28 mouse cellular contexts compared by ENCODE assay signal in the genomic region with DNA sequence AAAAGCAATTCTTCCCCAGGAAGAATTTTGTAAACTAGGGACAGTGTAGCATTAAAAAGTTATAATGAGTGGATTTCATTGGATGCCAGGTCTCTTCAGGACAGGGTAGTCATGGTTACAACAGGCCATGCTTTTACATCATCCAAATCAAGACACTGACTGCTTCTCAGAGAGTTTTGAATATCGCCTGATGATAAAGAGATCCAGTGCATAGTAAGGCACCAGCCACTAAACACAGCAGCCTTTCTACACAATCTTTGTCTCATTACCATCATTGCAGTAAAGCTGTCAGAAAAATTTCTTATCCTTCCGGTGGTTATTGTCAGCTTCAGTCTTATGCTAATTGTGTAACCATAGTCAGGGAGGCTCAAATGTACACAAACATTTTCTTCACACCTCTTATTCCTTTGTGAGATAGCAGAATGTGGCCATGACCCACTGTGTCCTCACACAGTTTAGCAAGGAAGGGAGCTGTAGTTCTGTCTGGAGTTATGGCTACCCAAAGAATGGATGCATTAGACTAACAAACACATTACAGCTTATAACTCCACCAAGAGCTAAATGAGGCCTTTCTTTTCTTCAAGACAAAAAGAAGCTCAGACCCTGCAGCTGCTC.
A peak's percentile ranks its signal among the peaks of the same experiment; 100 is the strongest.
DNase-seq lines count a peak whose midpoint lies in the region; ATAC-seq and TF ChIP-seq lines count a peak whose summit lies in the region.
"Had no signal": no experiment of that assay in that cellular context is flagged by ENCODE, and none has a peak within 500 bp of the region (broad histone marks: within the 10 kb centered on the region; RNA-seq: fewer than 3 reads in every experiment).

No protein-coding gene starts in this region.

- no peak overlapping the region for H3K27ac ChIP-seq in forebrain, postnatal 0 days (ENCODE audit: low read depth, low read length)
- H3K27ac ChIP-seq in forebrain, embryonic 15.5 days (replicated peaks): no peak overlapping the region
- H3K27ac ChIP-seq in midbrain, embryonic 13.5 days: no peak overlapping the region
- H3K27ac ChIP-seq in midbrain, embryonic 10.5 days (replicated peaks): no peak overlapping the region
- no peak overlapping the region for H3K27ac ChIP-seq in hindbrain, embryonic 14.5 days
- no peak overlapping the region for H3K27ac ChIP-seq in hindbrain, postnatal 0 days
- H3K27ac ChIP-seq: embryonic facial prominence, embryonic 10.5 days; embryonic facial prominence, embryonic 15.5 days; heart, embryonic 10.5 days; heart, embryonic 15.5 days; left cerebral cortex, adult 2 months; limb, embryonic 12.5 days; liver, embryonic 15.5 days had no signal

- 31% methylated on average over 2 of the region's 2 CpGs for WGBS in forebrain, postnatal 0 days
- WGBS in forebrain, embryonic 15.5 days: 39% methylated on average over 2 of the region's 2 CpGs
- WGBS in midbrain, embryonic 13.5 days: 25% methylated on average over 2 of the region's 2 CpGs
- 78% methylated on average over 2 of the region's 2 CpGs for WGBS in midbrain, embryonic 10.5 days
- WGBS in hindbrain, embryonic 14.5 days: 33% methylated on average over 2 of the region's 2 CpGs
- WGBS in hindbrain, postnatal 0 days: 36% methylated on average over 2 of the region's 2 CpGs

- H3K9me3 ChIP-seq in forebrain, postnatal 0 days (ENCODE audit: low read length): no peaks in the 10 kb centered on the region
- no peaks in the 10 kb centered on the region for H3K9me3 ChIP-seq in forebrain, embryonic 15.5 days
- H3K9me3 ChIP-seq in midbrain, embryonic 13.5 days: no peaks in the 10 kb centered on the region
- no peaks in the 10 kb centered on the region for H3K9me3 ChIP-seq in midbrain, embryonic 10.5 days (replicated peaks)
- H3K9me3 ChIP-seq in hindbrain, embryonic 14.5 days (ENCODE audit: control insufficient read depth, low read length): no peaks in the 10 kb centered on the region
- H3K9me3 ChIP-seq in hindbrain, postnatal 0 days (ENCODE audit: low read length): no peaks in the 10 kb centered on the region
- H3K9me3 ChIP-seq: embryonic facial prominence, embryonic 10.5 days; embryonic facial prominence, embryonic 15.5 days; heart, embryonic 10.5 days; heart, embryonic 15.5 days; limb, embryonic 12.5 days; liver, embryonic 15.5 days had no signal

- no peaks in the 10 kb centered on the region for H3K36me3 ChIP-seq in forebrain, postnatal 0 days (ENCODE audit: insufficient read depth)
- no peaks in the 10 kb centered on the region for H3K36me3 ChIP-seq in forebrain, embryonic 15.5 days
- H3K36me3 ChIP-seq in midbrain, embryonic 13.5 days: no peaks in the 10 kb centered on the region
- no peaks in the 10 kb centered on the region for H3K36me3 ChIP-seq in midbrain, embryonic 10.5 days
- H3K36me3 ChIP-seq in hindbrain, embryonic 14.5 days (replicated peaks; ENCODE audit: control insufficient read depth, insufficient read depth): no peaks in the 10 kb centered on the region
- no peaks in the 10 kb centered on the region for H3K36me3 ChIP-seq in hindbrain, postnatal 0 days (ENCODE audit: insufficient read depth, low read length)
- H3K36me3 ChIP-seq: embryonic facial prominence, embryonic 10.5 days; embryonic facial prominence, embryonic 15.5 days; heart, embryonic 10.5 days; heart, embryonic 15.5 days; limb, embryonic 12.5 days; liver, embryonic 15.5 days had no signal

- H3K27me3 ChIP-seq in forebrain, postnatal 0 days (ENCODE audit: insufficient read depth, low read length): no peaks in the 10 kb centered on the region
- no peaks in the 10 kb centered on the region for H3K27me3 ChIP-seq in forebrain, embryonic 15.5 days
- H3K27me3 ChIP-seq in midbrain, embryonic 13.5 days: no peaks in the 10 kb centered on the region
- H3K27me3 ChIP-seq in midbrain, embryonic 10.5 days (ENCODE audit: low read depth, poor library complexity, severe bottlenecking): no peaks in the 10 kb centered on the region
- no peaks in the 10 kb centered on the region for H3K27me3 ChIP-seq in hindbrain, embryonic 14.5 days (ENCODE audit: control insufficient read depth, insufficient read depth, low read length)
- H3K27me3 ChIP-seq in hindbrain, postnatal 0 days (ENCODE audit: insufficient read depth, low read length): no peaks in the 10 kb centered on the region
- H3K27me3 ChIP-seq: embryonic facial prominence, embryonic 15.5 days; heart, embryonic 15.5 days; limb, embryonic 12.5 days; liver, embryonic 15.5 days had no signal

- no peaks in the 10 kb centered on the region for H3K4me1 ChIP-seq in forebrain, postnatal 0 days (ENCODE audit: insufficient read depth)
- no peaks in the 10 kb centered on the region for H3K4me1 ChIP-seq in forebrain, embryonic 15.5 days
- peaks cover 5% of the 10 kb centered on the region; the same call in 1 of the 2 replicates for H3K4me1 ChIP-seq in midbrain, embryonic 13.5 days (replicated peaks)
- H3K4me1 ChIP-seq in midbrain, embryonic 10.5 days: peaks cover 5% of the 10 kb centered on the region; the same call in 1 of the 2 replicates
- H3K4me1 ChIP-seq in hindbrain, embryonic 14.5 days (replicated peaks; ENCODE audit: control insufficient read depth, insufficient read depth, low read length): no peaks in the 10 kb centered on the region
- no peaks in the 10 kb centered on the region for H3K4me1 ChIP-seq in hindbrain, postnatal 0 days (ENCODE audit: insufficient read depth, low read length)
- H3K4me1 ChIP-seq: embryonic facial prominence, embryonic 10.5 days; embryonic facial prominence, embryonic 15.5 days; heart, embryonic 10.5 days; heart, embryonic 15.5 days; limb, embryonic 12.5 days; liver, embryonic 15.5 days had no signal

- no peak for TF ChIP-seq CTCF in forebrain, postnatal 0 days (IDR thresholded peaks at IDR 0.05; ENCODE audit: low read depth)
- TF ChIP-seq CTCF in hindbrain, postnatal 0 days (IDR thresholded peaks at IDR 0.05; ENCODE audit: low read depth): no peak

- H3K4me3 ChIP-seq in forebrain, postnatal 0 days (ENCODE audit: low read depth, low read length): no peak overlapping the region
- H3K4me3 ChIP-seq in forebrain, embryonic 15.5 days: no peak overlapping the region
- H3K4me3 ChIP-seq in midbrain, embryonic 13.5 days (replicated peaks): no peak overlapping the region
- H3K4me3 ChIP-seq in midbrain, embryonic 10.5 days: no peak overlapping the region
- H3K4me3 ChIP-seq in hindbrain, embryonic 14.5 days (replicated peaks; ENCODE audit: low read length): no peak overlapping the region
- no peak overlapping the region for H3K4me3 ChIP-seq in hindbrain, postnatal 0 days (ENCODE audit: low read length)
- H3K4me3 ChIP-seq: embryonic facial prominence, embryonic 10.5 days; embryonic facial prominence, embryonic 15.5 days; heart, embryonic 10.5 days; heart, embryonic 15.5 days; left cerebral cortex, adult 2 months; limb, embryonic 12.5 days; liver, embryonic 15.5 days had no signal

- DNase-seq in forebrain, postnatal 0 days: no peak
- no peak for DNase-seq in midbrain, embryonic 10.5 days (ENCODE audit: low spot score)
- no peak for DNase-seq in hindbrain, embryonic 14.5 days (ENCODE audit: low spot score)
- DNase-seq in hindbrain, postnatal 0 days (ENCODE audit: low spot score): no peak
- DNase-seq in heart, postnatal 4 days: no peak
- DNase-seq: adrenal gland, postnatal 25 days; B cell, adult 2 months; cerebellum, adult 18-20 months; cerebellum, postnatal 10 days; gastrocnemius, postnatal 25 days; heart, adult 11 months; kidney, postnatal 14 days; lung, embryonic 14.5 days; lung, postnatal 14 days; right cerebral cortex, adult 18-20 months; spleen, adult 18-20 months; thymus, adult 18-20 months; thymus, postnatal 25 days had no signal

- no peak overlapping the region for H3K9ac ChIP-seq in forebrain, postnatal 0 days
- H3K9ac ChIP-seq in forebrain, embryonic 15.5 days (replicated peaks): no peak overlapping the region
- H3K9ac ChIP-seq in midbrain, embryonic 13.5 days (replicated peaks): no peak overlapping the region
- no peak overlapping the region for H3K9ac ChIP-seq in hindbrain, embryonic 14.5 days
- no peak overlapping the region for H3K9ac ChIP-seq in hindbrain, postnatal 0 days (replicated peaks; ENCODE audit: low read length)
- H3K9ac ChIP-seq: embryonic facial prominence, embryonic 15.5 days; heart, embryonic 15.5 days; limb, embryonic 12.5 days; liver, embryonic 15.5 days; lung, embryonic 14.5 days had no signal

- ATAC-seq in forebrain, postnatal 0 days: peak; percentile 43; the same call in 1 of the 2 replicates
- no peak for ATAC-seq in forebrain, embryonic 15.5 days (replicated peaks)
- ATAC-seq in midbrain, embryonic 13.5 days: peak; percentile 82
- ATAC-seq in hindbrain, embryonic 14.5 days (ENCODE audit: low FRiP score): peak; percentile 65; the same call in 1 of the 2 replicates
- ATAC-seq in hindbrain, postnatal 0 days: peak; percentile 55; the same call in 1 of the 2 replicates
- ATAC-seq: intestine, postnatal 0 days had no signal

- no peak overlapping the region for H3K4me2 ChIP-seq in forebrain, postnatal 0 days (ENCODE audit: low read depth)
- H3K4me2 ChIP-seq in forebrain, embryonic 15.5 days (replicated peaks): no peak overlapping the region
- no peak overlapping the region for H3K4me2 ChIP-seq in midbrain, embryonic 13.5 days (replicated peaks)
- H3K4me2 ChIP-seq in hindbrain, embryonic 14.5 days (replicated peaks): no peak overlapping the region
- H3K4me2 ChIP-seq in hindbrain, postnatal 0 days (ENCODE audit: low read depth, low read length): no peak overlapping the region
- H3K4me2 ChIP-seq: embryonic facial prominence, embryonic 15.5 days; heart, embryonic 15.5 days; limb, embryonic 12.5 days; liver, embryonic 15.5 days; lung, embryonic 14.5 days had no signal
